Mouse (Mus musculus): ENCODE measurements around the gene Tgfb1.

DNA sequence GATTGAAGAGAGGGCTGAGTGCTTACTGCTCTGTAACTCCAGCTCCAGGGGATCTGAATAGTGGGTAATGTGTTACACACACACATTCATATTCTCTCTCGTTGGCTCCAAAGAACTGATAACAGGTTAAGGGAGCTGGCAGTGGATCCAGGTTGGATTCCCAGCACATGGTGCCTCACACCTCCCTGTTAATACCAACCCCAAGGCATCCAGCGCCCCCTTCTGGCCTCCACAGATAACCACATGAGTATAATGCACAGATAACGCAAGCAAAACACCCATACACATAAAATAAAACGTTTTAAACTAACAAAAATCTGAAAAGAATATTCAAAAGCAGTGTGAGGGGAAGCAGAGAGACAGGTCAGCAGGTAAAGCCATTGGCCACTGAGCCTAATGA is 14.4 kb upstream of the Tgfb1 start:
- no peak for TF ChIP-seq POLR2A (IDR thresholded peaks at IDR 0.05; ENCODE audit: control insufficient read depth, extremely low read depth, insufficient read depth, low read length, poor library complexity)
- TF ChIP-seq CTCF (IDR thresholded peaks at IDR 0.05; ENCODE audit: borderline replicate concordance, control insufficient read depth, extremely low read depth, insufficient read depth, low read length, poor library complexity): no peak

Data from thymus, adult 2 months (tissue).